Mouse (Mus musculus): ENCODE results near the gene Gm11037. TPM values are rescaled to one million over a fixed set of nuclear protein-coding genes. Genes with fewer than 3 reads are reported as not detected.

Gene Gm11037
- polyA plus RNA-seq, 1 experiment: not detected

- no peak for TF ChIP-seq CTCF (IDR thresholded peaks at IDR 0.05; ENCODE audit: insufficient read depth, low read depth, low read length)
- TF ChIP-seq POLR2A (IDR thresholded peaks at IDR 0.05; ENCODE audit: insufficient read depth, low read depth, low read length): no peak
- no peak overlapping the region for H3K27ac ChIP-seq (ENCODE audit: insufficient read depth, low read depth, low read length)
- H3K4me1 ChIP-seq (ENCODE audit: control insufficient read depth, insufficient read depth, low read length): peaks cover 7% of the 10 kb centered on the region; the same call in 1 of the 2 replicates
- H3K4me3 ChIP-seq (ENCODE audit: insufficient read depth, low read depth, low read length): no peak overlapping the region
- WGBS: 78% methylated on average over 22 of the region's 22 CpGs
Measured at GRCm38 (mm10) chr2:131143007-131143780, 9.9 kb downstream of the Gm11037 start.

DNA sequence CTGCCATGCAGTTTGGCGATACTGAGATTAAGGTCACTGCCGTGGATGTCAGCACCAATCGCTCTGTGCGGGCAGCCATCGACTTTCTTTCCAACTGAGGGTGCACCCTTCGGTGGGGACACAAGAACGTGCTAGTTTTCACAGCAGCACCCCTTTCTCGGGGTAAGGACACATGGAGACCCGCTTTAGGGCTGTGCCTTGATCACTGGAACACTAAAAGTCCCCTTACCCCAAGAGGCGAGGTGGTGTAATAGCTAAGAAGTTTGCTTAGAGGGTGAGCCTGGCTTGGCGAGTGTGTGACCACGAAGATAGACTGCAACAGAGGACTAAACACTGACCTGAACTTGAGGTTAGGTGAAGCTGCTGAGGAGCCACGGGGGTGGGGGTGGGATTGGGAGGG is 11.8 kb downstream of the Gm11037 start:
- TF ChIP-seq CTCF (IDR thresholded peaks at IDR 0.05; ENCODE audit: insufficient read depth, low read depth, low read length) (no peak), POLR2A (IDR thresholded peaks at IDR 0.05; ENCODE audit: insufficient read depth, low read depth, low read length) (no peak)
- no peak overlapping the region for H3K4me3 ChIP-seq (ENCODE audit: insufficient read depth, low read depth, low read length)
- no peak overlapping the region for H3K27ac ChIP-seq (ENCODE audit: insufficient read depth, low read depth, low read length)
- H3K4me1 ChIP-seq (ENCODE audit: control insufficient read depth, insufficient read depth, low read length): peaks cover 7% of the 10 kb centered on the region; the same call in 1 of the 2 replicates
- WGBS: 82% methylated on average over 13 of the region's 13 CpGs

GRCm38 (mm10) chr2:131145536-131145935 is 12.2 kb downstream of the Gm11037 start:
- no peak overlapping the region for H3K4me3 ChIP-seq (ENCODE audit: insufficient read depth, low read depth, low read length)
- 93% methylated on average over 2 of the region's 2 CpGs for WGBS
- no peak overlapping the region for H3K27ac ChIP-seq (ENCODE audit: insufficient read depth, low read depth, low read length)
- TF ChIP-seq CTCF (IDR thresholded peaks at IDR 0.05; ENCODE audit: insufficient read depth, low read depth, low read length) (no peak), POLR2A (IDR thresholded peaks at IDR 0.05; ENCODE audit: insufficient read depth, low read depth, low read length) (no peak)
- peaks cover 7% of the 10 kb centered on the region; the same call in 1 of the 2 replicates for H3K4me1 ChIP-seq (ENCODE audit: control insufficient read depth, insufficient read depth, low read length)

DNA sequence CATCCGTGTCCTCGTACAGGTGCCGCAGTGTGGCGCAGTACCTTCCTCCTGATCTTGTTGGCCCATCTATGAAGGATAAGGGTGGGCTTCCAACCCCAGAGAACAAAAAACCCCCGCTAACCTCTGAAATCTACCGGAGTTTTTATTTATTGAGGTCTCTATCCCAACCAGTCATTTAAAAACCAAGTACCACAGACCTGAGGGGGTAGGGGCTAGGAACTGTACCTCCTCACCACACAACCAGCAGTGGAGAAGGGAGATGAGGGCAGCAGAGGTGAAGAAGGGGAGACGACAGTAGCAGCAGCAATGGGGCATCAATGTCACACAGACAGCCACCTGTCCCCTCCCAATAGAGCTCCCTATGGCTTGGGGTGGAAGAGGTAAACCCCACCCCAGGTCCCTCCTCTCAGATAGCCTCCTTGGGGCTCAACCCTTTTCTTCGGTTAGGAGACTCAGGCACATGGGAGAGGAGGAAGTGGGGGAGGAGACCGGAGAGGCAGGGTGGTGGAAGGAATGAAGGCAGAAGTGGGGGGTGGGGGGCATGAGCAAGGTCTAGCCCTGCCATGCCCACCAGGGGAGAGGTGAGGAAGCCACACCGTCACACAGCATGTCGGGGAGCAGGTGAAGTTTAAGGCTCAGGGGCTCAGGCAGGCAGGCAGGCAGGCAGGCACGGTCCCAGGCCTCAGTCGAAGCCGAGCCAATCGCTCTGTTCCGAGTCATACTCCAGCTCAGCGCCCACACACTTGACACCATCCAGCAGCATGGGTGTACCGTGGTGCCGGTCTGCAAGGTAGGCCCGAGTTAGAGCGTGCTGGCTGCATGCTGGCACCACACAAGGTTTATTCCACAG is 13.1 kb downstream of the Gm11037 start:
- peaks cover 7% of the 10 kb centered on the region; the same call in 1 of the 2 replicates for H3K4me1 ChIP-seq (ENCODE audit: control insufficient read depth, insufficient read depth, low read length)
- TF ChIP-seq CTCF (IDR thresholded peaks at IDR 0.05; ENCODE audit: insufficient read depth, low read depth, low read length) (no peak), POLR2A (IDR thresholded peaks at IDR 0.05; ENCODE audit: insufficient read depth, low read depth, low read length) (no peak)

GRCm38 (mm10) chr2:131147043-131147365 is 13.7 kb downstream of the Gm11037 start:
- Histone ChIP-seq H3K4me1 (ENCODE audit: control insufficient read depth, insufficient read depth, low read length) (peaks cover 7% of the 10 kb centered on the region; the same call in 1 of the 2 replicates), H3K27ac (ENCODE audit: insufficient read depth, low read depth, low read length) (no peak overlapping the region), H3K4me3 (ENCODE audit: insufficient read depth, low read depth, low read length) (no peak overlapping the region)
- TF ChIP-seq CTCF (IDR thresholded peaks at IDR 0.05; ENCODE audit: insufficient read depth, low read depth, low read length): no peak
- no peak for TF ChIP-seq POLR2A (IDR thresholded peaks at IDR 0.05; ENCODE audit: insufficient read depth, low read depth, low read length)
- 96% methylated on average over 8 of the region's 8 CpGs for WGBS

More for the DNA sequence above, 13.1 kb downstream of the Gm11037 start:
- 89% methylated on average over 21 of the region's 21 CpGs for WGBS
- H3K4me3 ChIP-seq (ENCODE audit: insufficient read depth, low read depth, low read length): no peak overlapping the region
- no peak overlapping the region for H3K27ac ChIP-seq (ENCODE audit: insufficient read depth, low read depth, low read length)

DNA sequence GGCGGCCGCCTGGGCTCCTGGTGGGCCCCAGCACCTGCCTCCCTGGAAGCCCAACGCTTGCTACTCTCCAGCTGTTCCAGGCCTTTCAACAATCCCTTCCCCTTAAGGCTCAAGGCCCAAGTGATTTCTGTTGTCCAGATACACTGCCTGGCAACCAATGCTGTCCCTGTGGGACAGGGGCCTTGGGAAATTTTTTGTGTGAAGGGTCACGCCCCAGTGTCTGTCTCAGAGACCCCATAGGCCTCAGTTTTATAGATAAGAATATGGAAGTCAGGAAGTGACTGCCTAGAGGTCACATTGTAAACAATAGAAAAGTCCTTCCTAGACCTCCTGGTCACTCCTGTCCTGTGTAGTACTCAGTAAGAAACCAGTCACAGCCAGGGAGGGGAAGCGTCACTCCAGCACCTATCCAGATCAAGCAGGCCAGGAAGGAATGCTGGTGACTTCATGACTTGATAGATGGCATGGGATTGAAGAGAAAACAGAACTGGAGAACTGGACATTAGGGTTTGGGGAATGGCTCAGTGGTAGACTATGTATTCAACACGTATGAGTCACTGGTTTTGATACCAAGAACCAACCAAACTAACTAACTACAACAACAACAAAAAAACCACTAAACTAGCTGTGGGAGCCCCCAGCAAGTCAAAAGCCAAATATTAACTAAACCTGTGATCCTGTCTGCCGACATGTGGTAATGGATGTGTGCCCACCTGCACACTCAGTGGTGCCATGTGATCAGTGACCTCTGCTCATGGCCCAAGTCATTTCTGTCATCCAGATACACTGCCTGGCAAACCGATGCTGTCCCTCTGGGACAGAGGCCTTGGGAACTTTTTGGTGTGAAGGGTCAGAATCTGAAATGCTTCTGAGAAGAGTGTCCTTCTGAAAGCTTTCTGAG is 15.3 kb downstream of the Gm11037 start:
- TF ChIP-seq CTCF (IDR thresholded peaks at IDR 0.05; ENCODE audit: insufficient read depth, low read depth, low read length): no peak
- no peak for TF ChIP-seq POLR2A (IDR thresholded peaks at IDR 0.05; ENCODE audit: insufficient read depth, low read depth, low read length)
- 93% methylated on average over 8 of the region's 8 CpGs for WGBS
- Histone ChIP-seq H3K4me3 (ENCODE audit: insufficient read depth, low read depth, low read length) (no peak overlapping the region), H3K27ac (ENCODE audit: insufficient read depth, low read depth, low read length) (no peak overlapping the region), H3K4me1 (ENCODE audit: control insufficient read depth, insufficient read depth, low read length) (no peaks in the 10 kb centered on the region)

- no peak overlapping the region for H3K4me3 ChIP-seq (ENCODE audit: insufficient read depth, low read depth, low read length)
- TF ChIP-seq CTCF (IDR thresholded peaks at IDR 0.05; ENCODE audit: insufficient read depth, low read depth, low read length) (no peak), POLR2A (IDR thresholded peaks at IDR 0.05; ENCODE audit: insufficient read depth, low read depth, low read length) (no peak)
- 95% methylated on average over 3 of the region's 3 CpGs for WGBS
- no peak overlapping the region for H3K27ac ChIP-seq (ENCODE audit: insufficient read depth, low read depth, low read length)
- no peaks in the 10 kb centered on the region for H3K4me1 ChIP-seq (ENCODE audit: control insufficient read depth, insufficient read depth, low read length)
Measured at GRCm38 (mm10) chr2:131149254-131149578, 15.9 kb downstream of the Gm11037 start.

GRCm38 (mm10) chr2:131152166-131152730 is 19.0 kb downstream of the Gm11037 start:
- H3K27ac ChIP-seq (ENCODE audit: insufficient read depth, low read depth, low read length): no peak overlapping the region
- H3K4me1 ChIP-seq (ENCODE audit: control insufficient read depth, insufficient read depth, low read length): no peaks in the 10 kb centered on the region
- no peak overlapping the region for H3K4me3 ChIP-seq (ENCODE audit: insufficient read depth, low read depth, low read length)
- TF ChIP-seq POLR2A (IDR thresholded peaks at IDR 0.05; ENCODE audit: insufficient read depth, low read depth, low read length): no peak
- TF ChIP-seq CTCF (IDR thresholded peaks at IDR 0.05; ENCODE audit: insufficient read depth, low read depth, low read length): no peak
- 92% methylated on average over 7 of the region's 7 CpGs for WGBS

Measured in olfactory bulb, adult 2 months (tissue).